Mouse (Mus musculus) CD4-positive helper T cell, adult 2 months (primary cell): ENCODE data around the gene Fnd3c2.
A peak's percentile ranks its signal among the peaks of the same experiment; 100 is the strongest.
"Not testable (repeated sequence)": the region's sequence is repeated elsewhere in the genome, so short reads cannot be mapped to it uniquely, and the experiment has no call there.

Experiments used
- DNase-seq: peaks from one replicate; pipeline ENCODE4 v3.0.0-alpha.2; 2012; ENCODE audit warnings: low read depth, missing footprints, low spot score

Fnd3c2 gene

GRCm38 (mm10) chrX:106255276-106255675, at the start of gene Fnd3c2:
TSS of gene Fnd3c2 (minus strand) at chrX:106255376.
- DNase-seq, result no peak

- DNase-seq, result no peak
Measured at GRCm38 (mm10) chrX:106284441-106284840, 29.3 kb upstream of the Fnd3c2 start.

GRCm38 (mm10) chrX:106221058-106221457, 34.1 kb downstream of the Fnd3c2 start, which contains the start of gene Taf9b:
TSS of gene Taf9b (minus strand) at chrX:106221158.
- no peak for DNase-seq

- peak; percentile 80 for DNase-seq
Measured at GRCm38 (mm10) chrX:106219171-106220032, 35.8 kb downstream of the Fnd3c2 start.

GRCm38 (mm10) chrX:106209100-106209499, 46.1 kb downstream of the Fnd3c2 start:
- no peak for DNase-seq

- no peak for DNase-seq
Measured at GRCm38 (mm10) chrX:106198904-106199303, 56.3 kb downstream of the Fnd3c2 start.

GRCm38 (mm10) chrX:106197308-106197707, 57.9 kb downstream of the Fnd3c2 start:
- no peak for DNase-seq

- not testable (repeated sequence) for DNase-seq
Measured at GRCm38 (mm10) chrX:106194361-106194760, 60.8 kb downstream of the Fnd3c2 start.

GRCm38 (mm10) chrX:106190091-106190490, 65.1 kb downstream of the Fnd3c2 start:
- DNase-seq, result no peak

- DNase-seq, result peak; percentile 22
Measured at GRCm38 (mm10) chrX:106189356-106189755, 65.8 kb downstream of the Fnd3c2 start.

GRCm38 (mm10) chrX:106187737-106188136, 67.4 kb downstream of the Fnd3c2 start:
- peak; percentile 56 for DNase-seq

- peak; percentile 95 for DNase-seq
Measured at GRCm38 (mm10) chrX:106186713-106187649, 68.2 kb downstream of the Fnd3c2 start, which contains the start of gene Pgk1. TSS of gene Pgk1 (plus strand) at chrX:106187100.

GRCm38 (mm10) chrX:106185706-106186105, 69.5 kb downstream of the Fnd3c2 start:
- DNase-seq, result no peak
